Mouse (Mus musculus): ENCODE results near the gene Vwa7. TPM values are rescaled to one million over a fixed set of nuclear protein-coding genes. Genes with fewer than 3 reads are reported as not detected.

Gene Vwa7
- total RNA-seq, 2 experiments from 2014 or later: 0.53 to 0.59 TPM

DNA sequence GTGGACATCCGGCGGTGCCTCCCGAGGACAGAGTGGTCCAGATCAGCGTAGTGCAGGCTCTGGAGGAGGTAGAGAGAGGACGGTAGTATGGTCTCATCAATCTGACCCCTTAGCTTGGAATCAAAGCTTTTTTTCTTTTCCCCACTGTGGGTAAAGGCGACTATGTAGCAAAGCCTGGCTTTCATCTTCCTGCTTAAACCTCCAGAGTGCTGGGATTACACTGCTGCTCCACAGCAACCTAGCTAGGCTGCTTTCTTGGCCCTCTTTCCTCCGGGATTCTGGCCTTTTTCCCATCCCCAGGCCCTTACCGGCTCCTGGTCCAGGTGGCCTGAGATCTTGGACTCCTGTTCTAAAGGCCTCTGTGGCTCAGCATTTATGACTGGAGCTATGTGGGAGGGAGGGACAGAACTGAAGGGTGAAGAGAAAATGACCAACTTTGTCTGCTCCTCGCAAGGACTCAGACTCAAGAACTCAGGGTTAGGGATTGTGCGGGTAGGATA is 48.0 kb downstream of the Vwa7 start:
- DNase-seq: no peak

DNA sequence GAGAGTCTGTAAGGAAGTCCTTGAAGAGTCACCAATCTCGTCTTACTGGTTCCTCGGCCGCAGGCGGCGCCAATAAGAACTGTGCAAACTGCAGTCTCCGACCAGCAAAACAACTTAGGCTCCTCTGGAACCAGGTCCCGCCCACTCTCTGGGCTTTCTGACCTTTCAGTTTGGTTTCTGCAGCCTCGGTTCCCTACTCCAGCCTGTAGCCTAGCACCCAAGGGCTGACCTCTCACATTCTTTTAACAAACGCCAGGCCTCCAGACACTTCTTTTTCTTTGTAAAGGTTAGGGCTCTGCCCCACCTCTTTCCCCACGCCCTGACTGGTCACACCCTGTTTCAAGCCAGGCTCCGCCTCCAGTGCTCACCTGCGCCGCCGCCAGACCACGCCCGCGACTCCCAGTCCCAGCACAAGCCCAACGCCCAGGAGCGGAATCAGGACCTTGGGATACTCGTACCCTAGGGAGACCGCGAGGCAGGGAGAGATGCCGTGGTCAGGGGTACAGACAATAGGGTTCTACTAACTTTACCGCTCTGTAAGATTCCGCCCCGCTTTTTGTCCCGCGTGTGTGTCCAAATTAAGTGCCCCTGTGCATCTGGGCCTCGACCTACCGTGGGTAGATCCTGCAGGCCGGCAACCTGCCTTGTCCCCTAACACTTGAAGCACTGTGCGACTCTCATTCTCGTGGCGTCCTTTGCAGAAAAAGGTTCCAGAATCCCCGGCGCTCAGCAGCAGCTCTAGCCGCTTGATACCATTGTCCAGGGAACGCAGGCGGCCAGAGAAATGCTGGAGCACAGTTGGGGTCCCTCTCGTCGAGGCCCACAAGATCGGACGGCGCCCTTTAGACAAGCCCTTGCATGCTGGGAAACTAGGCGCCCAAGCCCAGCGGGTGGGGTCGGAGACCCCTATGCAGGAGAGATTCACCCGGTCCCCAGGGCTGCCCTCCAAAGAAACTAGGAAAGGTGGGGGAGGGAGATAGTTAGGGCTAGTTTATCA is 48.9 kb downstream of the Vwa7 start, which contains the start of gene Ly6g6c:
Gene Ly6g6c, plus strand, starts transcription at position 438 of the 997 bp plus-strand sequence.
- peak; percentile 30 to 57 for DNase-seq

DNA sequence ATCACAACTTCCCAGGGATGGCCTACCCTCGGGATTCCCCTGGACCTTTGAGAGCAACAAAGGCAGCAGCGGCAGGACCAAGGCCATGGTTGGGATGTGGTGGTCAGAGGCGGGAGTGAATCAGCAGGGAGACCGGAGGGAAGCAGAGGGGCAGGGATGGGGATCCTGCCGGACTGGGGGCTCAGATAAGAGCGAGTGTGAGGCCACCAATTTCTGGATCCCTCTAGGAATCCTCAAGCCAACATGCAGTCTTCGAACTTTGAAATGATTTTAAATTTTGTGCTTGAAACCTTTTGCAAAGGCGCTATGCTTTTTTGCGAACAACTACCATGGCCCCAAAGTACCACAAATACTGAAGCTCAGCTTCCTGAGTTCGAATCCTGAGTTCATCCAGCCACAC is 49.7 kb downstream of the Vwa7 start, which contains the start of gene Mpig6b:
Gene Mpig6b, minus strand, starts transcription at position 101 of the 400 bp plus-strand sequence.
- DNase-seq: no peak

DNA sequence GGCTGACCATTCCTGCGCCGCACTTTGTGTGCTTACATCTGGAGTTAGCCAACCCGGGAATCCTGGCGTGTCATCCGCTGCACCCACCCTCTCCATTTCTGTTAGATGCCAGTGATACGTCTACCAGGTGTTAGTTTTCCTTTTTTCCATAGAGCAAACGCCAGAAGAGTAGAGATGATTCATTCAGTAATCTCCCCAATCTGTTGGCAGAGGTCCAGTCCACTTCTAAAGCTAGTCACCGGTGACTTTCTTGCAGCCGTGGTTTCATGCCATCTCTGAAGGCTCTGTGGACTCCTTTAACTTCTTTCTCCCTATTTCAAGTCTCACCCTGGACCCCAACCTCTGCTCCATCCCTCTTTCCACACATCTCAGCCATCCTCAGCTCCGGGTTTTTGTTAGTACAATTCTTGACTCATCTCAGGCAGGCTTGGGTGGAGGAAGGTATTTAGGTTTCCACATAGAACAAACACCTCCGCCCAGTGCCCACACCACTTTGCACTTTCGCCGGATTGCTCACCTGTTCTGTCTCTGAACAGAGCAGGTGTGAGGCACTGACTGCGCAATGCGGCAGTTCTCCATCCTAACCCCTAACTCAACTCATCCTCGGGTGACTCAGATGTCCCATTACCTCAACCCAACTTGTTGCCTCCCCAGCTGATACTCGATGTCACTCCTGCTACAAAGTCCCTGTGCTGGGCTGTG is 52.0 kb downstream of the Vwa7 start:
- DNase-seq: peak in 1 of 2 experiments; percentile 41

DNA sequence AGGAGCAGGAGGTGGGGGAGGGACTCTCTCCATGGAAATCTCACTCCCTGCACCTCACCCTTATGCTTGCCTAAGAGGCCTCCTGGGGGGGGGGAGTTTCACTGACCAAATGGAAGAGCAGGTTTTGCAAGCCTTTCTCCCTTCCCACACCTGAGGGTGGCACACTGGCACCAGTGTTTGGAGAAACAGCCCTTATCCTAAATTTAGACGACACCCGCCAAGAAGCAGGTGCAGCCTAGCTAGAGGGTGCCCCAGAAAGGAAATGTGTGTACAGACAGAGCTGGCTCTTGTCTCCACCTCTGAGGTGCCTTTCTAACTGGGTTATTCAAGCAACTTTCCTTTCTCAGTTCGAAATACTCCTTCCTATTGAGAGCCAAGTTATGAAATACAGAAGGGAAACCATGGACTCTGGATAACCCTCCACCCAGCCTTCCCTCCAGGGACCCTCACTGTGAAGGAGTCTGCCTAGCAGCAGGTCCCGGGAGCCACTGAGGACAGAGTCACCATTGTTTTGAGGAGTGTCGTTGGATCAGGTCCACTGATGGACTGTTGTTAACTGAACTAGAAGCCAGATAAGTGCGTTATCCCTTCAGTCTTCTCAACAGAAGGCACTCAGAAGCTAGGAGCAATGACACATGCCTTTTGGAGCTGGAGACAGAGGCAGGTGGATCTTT is 54.3 kb downstream of the Vwa7 start:
- DNase-seq: no peak

DNA sequence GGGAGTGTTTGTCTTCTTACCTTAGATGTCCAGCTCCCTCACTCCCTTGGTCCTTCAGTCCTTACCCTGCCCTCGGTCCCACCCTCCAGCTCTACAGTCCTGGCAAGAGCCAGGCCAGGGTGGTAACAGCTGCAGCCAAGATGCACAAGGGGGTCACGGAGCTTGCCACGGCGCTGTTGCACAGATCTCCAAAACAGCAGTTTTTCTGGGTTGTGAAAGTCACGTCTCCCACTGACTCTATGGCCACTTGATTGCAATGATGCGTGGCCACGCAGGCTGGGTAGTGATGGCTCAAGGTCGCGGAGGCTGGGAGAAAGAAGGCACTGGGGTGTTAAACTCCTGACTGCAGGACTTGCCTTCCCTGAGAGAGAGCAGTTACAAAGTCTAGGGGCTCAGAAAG is 55.1 kb downstream of the Vwa7 start:
- DNase-seq: no peak

DNA sequence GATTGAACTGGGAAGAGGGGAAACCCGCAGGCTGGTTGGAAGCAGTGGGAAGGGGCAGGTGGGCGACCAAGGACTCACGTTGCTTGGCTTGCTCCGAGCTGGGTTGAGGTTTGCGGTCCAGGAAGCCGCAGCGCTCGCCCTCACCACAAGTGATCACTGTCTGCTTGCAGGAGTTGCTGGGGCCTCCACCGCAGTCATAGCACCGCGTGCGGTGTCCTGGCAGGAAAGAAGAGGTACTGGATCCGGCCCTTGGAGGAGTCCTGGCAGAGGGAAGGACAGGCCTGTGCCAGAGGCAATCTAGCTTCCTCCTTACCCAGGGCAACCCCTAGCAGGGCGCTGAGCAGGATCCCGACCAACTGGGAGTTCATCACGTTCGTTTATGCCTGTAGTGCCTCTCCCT is 57.7 kb downstream of the Vwa7 start:
- no peak for DNase-seq

Other genes with a start within 250 kb of the Vwa7 start
- gene Cyp21a1, start 212.0 kb upstream of the Vwa7 start, total RNA-seq (2021): 1,000 to 10,000 TPM; 6,006 to 9,312 TPM
- 10 to 100 TPM; 35.8 to 57.5 TPM for gene Stk19, start 179.6 kb upstream of the Vwa7 start, total RNA-seq (2021)
- 10 to 100 TPM; 66.9 to 67.3 TPM for gene Dxo, start 179.6 kb upstream of the Vwa7 start, total RNA-seq (2021)
- gene Skiv2l, start 166.4 kb upstream of the Vwa7 start, total RNA-seq (2021): 10 to 100 TPM; 59.5 to 59.9 TPM
- gene Nelfe, start 166.2 kb upstream of the Vwa7 start, total RNA-seq (2021): 10 to 100 TPM; 52.6 to 53.4 TPM
- gene Cfb, start 154.1 kb upstream of the Vwa7 start, total RNA-seq (2021): 10 to 100 TPM; 11.4 to 20.9 TPM
- gene Zbtb12, start 137.1 kb upstream of the Vwa7 start, total RNA-seq (2021): 10 to 100 TPM; 10.4 to 17.4 TPM
- gene Gm20547, start 134.5 kb upstream of the Vwa7 start, total RNA-seq (2021): not detected
- gene C2, start 118.3 kb upstream of the Vwa7 start, total RNA-seq (2021): 100 to 1,000 TPM in 1 of 2 experiments, 10 to 100 TPM in 1; 85.2 to 119 TPM
- 100 to 1,000 TPM; 124 to 143 TPM for gene Ehmt2, start 118.1 kb upstream of the Vwa7 start, total RNA-seq (2021)
- gene Slc44a4, start 102.1 kb upstream of the Vwa7 start, total RNA-seq (2021): 1 to 10 TPM in 1 of 2 experiments, under 1 TPM in 1; 0.83 to 1.7 TPM
- gene Neu1, start 85.3 kb upstream of the Vwa7 start, total RNA-seq (2021): 10 to 100 TPM; 25.4 to 27.4 TPM
- 100 to 1,000 TPM in 1 of 2 experiments, 10 to 100 TPM in 1; 80.1 to 206 TPM for gene Hspa1b, start 57.3 kb upstream of the Vwa7 start, total RNA-seq (2021)
- gene Gm20481, start 46.7 kb upstream of the Vwa7 start, total RNA-seq (2021): not detected
- gene Hspa1a, start 44.4 kb upstream of the Vwa7 start, total RNA-seq (2021): 10 to 100 TPM; 36.0 to 86.1 TPM
- gene Hspa1l, start 43.9 kb upstream of the Vwa7 start, total RNA-seq (2021): under 1 TPM; 0.20 to 0.36 TPM
- gene Lsm2, start 34.7 kb upstream of the Vwa7 start, total RNA-seq (2021): 10 to 100 TPM; 35.2 to 35.5 TPM
- gene Vars, start 15.6 kb upstream of the Vwa7 start, total RNA-seq (2021): 10 to 100 TPM; 61.5 to 62.9 TPM
- 1 to 10 TPM in 1 of 2 experiments, under 1 TPM in 1; 0.82 to 1.3 TPM for gene Sapcd1, start 11.4 kb downstream of the Vwa7 start, total RNA-seq (2021)
- gene Msh5, start 30.2 kb downstream of the Vwa7 start, total RNA-seq (2021): 1 to 10 TPM in 1 of 2 experiments, under 1 TPM in 1; 0.95 to 1.6 TPM
- 100 to 1,000 TPM in 1 of 2 experiments, 10 to 100 TPM in 1; 83.6 to 109 TPM for gene Clic1, start 33.4 kb downstream of the Vwa7 start, total RNA-seq (2021)
- gene Ddah2, start 42.5 kb downstream of the Vwa7 start, total RNA-seq (2021): 10 to 100 TPM; 16.1 to 18.2 TPM
- under 1 TPM in 1 of 2 experiments, not detected in 1; 0.56 TPM for gene Ly6g6c, start 48.8 kb downstream of the Vwa7 start, total RNA-seq (2021)
- gene Mpig6b, start 49.6 kb downstream of the Vwa7 start, total RNA-seq (2021): not detected
- gene Ly6g6e, start 60.3 kb downstream of the Vwa7 start, total RNA-seq (2021): under 1 TPM in 1 of 2 experiments, not detected in 1; 0.50 TPM
- under 1 TPM in 1 of 2 experiments, not detected in 1; 0.43 TPM for gene Ly6g6d, start 61.5 kb downstream of the Vwa7 start, total RNA-seq (2021)
- gene Ly6g6f, start 69.0 kb downstream of the Vwa7 start, total RNA-seq (2021): not detected
- 10 to 100 TPM; 73.9 to 89.4 TPM for gene Abhd16a, start 72.7 kb downstream of the Vwa7 start, total RNA-seq (2021)
- gene Ly6g5c, start 91.7 kb downstream of the Vwa7 start, total RNA-seq (2021): not detected
- under 1 TPM; 0.26 to 0.43 TPM for gene Ly6g5b, start 98.8 kb downstream of the Vwa7 start, total RNA-seq (2021)
- gene Gpank1, start 104.9 kb downstream of the Vwa7 start, total RNA-seq (2021): 10 to 100 TPM; 11.1 to 12.1 TPM
- 100 to 1,000 TPM; 207 to 209 TPM for gene Csnk2b, start 105.5 kb downstream of the Vwa7 start, total RNA-seq (2021)
- 10 to 100 TPM; 25.0 to 29.5 TPM for gene D17H6S53E, start 109.8 kb downstream of the Vwa7 start, total RNA-seq (2021)
- not detected for gene Apom, start 115.5 kb downstream of the Vwa7 start, total RNA-seq (2021)
- 100 to 1,000 TPM; 372 to 389 TPM for gene Bag6, start 118.6 kb downstream of the Vwa7 start, total RNA-seq (2021)
- 100 to 1,000 TPM; 212 to 261 TPM for gene Prrc2a, start 148.3 kb downstream of the Vwa7 start, total RNA-seq (2021)
- 1 to 10 TPM; 3.8 to 4.4 TPM for gene Aif1, start 159.5 kb downstream of the Vwa7 start, total RNA-seq (2021)
- 1 to 10 TPM; 4.4 to 4.8 TPM for gene Lst1, start 171.9 kb downstream of the Vwa7 start, total RNA-seq (2021)
- 1 to 10 TPM in 1 of 2 experiments, under 1 TPM in 1; 0.89 to 6.6 TPM for gene Ltb, start 177.9 kb downstream of the Vwa7 start, total RNA-seq (2021)
- under 1 TPM; 0.23 to 0.36 TPM for gene Tnf, start 185.4 kb downstream of the Vwa7 start, total RNA-seq (2021)
- under 1 TPM; 0.36 to 0.40 TPM for gene Lta, start 188.8 kb downstream of the Vwa7 start, total RNA-seq (2021)
- gene Gm16181, start 204.3 kb downstream of the Vwa7 start, total RNA-seq (2021): not detected
- gene Atp6v1g2, start 217.1 kb downstream of the Vwa7 start, total RNA-seq (2021): 1 to 10 TPM; 4.8 to 6.7 TPM
- gene Nfkbil1, start 219.2 kb downstream of the Vwa7 start, total RNA-seq (2021): 10 to 100 TPM; 15.5 to 20.1 TPM
- gene Ddx39b, start 225.2 kb downstream of the Vwa7 start, total RNA-seq (2021): 100 to 1,000 TPM; 199 to 225 TPM
- 100 to 1,000 TPM; 170 to 266 TPM for gene H2-D1, start 246.2 kb downstream of the Vwa7 start, total RNA-seq (2021)

Data from adrenal gland, postnatal 36 days (tissue).